17 mouse cellular contexts compared by ENCODE assay signal in the genomic region with DNA sequence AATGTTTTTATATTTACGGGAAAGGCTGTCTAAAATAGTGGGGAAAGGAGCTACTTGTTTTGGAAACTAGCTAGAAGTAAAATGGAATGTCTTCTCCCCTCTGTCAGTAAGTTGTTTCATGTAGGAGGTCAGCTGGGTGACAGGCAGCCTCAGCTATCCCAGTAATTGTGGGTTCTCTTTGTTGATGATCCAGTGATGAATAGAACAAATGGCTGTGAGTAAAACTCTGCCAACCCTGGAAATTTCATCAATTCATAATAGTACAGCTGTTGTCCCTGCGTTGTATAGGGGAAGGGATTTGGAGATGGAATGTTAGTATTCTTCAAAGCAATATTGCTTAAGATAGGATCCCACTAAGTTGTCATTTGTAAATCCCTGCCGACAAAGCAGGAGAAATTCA. TPM values are rescaled to one million over a fixed set of nuclear protein-coding genes. Genes with fewer than 3 reads are reported as not detected.
DNase-seq lines count a peak whose midpoint lies in the region; ATAC-seq and TF ChIP-seq lines count a peak whose summit lies in the region.
"Had no signal": no experiment of that assay in that cellular context is flagged by ENCODE, and none has a peak within 500 bp of the region (broad histone marks: within the 10 kb centered on the region; RNA-seq: fewer than 3 reads in every experiment).

No protein-coding gene starts in this region.

- TF ChIP-seq POLR2A in limb, embryonic 14.5 days (IDR thresholded peaks at IDR 0.05; ENCODE audit: borderline replicate concordance, extremely low read depth, insufficient read depth, insufficient read length) = no peak

- H3K9ac ChIP-seq in limb, embryonic 14.5 days (ENCODE audit: low read depth, low read length, severe bottlenecking) = no peak overlapping the region
- no peak overlapping the region for H3K9ac ChIP-seq in embryonic facial prominence, embryonic 15.5 days
- H3K9ac ChIP-seq: liver, embryonic 15.5 days; midbrain, embryonic 12.5 days had no signal

- no peak overlapping the region for H3K4me3 ChIP-seq in limb, embryonic 14.5 days (replicated peaks; ENCODE audit: low read length)
- no peak overlapping the region for H3K4me3 ChIP-seq in limb, embryonic 10.5 days
- no peak overlapping the region for H3K4me3 ChIP-seq in embryonic facial prominence, embryonic 15.5 days (replicated peaks)
- H3K4me3 ChIP-seq: liver, embryonic 15.5 days; midbrain, embryonic 12.5 days had no signal

- H3K4me1 ChIP-seq in limb, embryonic 14.5 days (ENCODE audit: control insufficient read depth, insufficient read depth, low read length) = no peaks in the 10 kb centered on the region; the same call in 1 of the 2 replicates
- H3K4me1 ChIP-seq in limb, embryonic 10.5 days = no peaks in the 10 kb centered on the region
- no peaks in the 10 kb centered on the region for H3K4me1 ChIP-seq in embryonic facial prominence, embryonic 15.5 days
- H3K4me1 ChIP-seq: liver, embryonic 15.5 days; midbrain, embryonic 12.5 days had no signal

- no peaks in the 10 kb centered on the region for H3K36me3 ChIP-seq in limb, embryonic 14.5 days (ENCODE audit: control insufficient read depth, insufficient read depth, low read length)
- H3K36me3 ChIP-seq in limb, embryonic 10.5 days = no peaks in the 10 kb centered on the region
- H3K36me3 ChIP-seq in embryonic facial prominence, embryonic 15.5 days = no peaks in the 10 kb centered on the region
- H3K36me3 ChIP-seq: liver, embryonic 15.5 days; midbrain, embryonic 12.5 days had no signal

- peak; percentile 25; the same call in 1 of the 2 replicates for ATAC-seq in frontal cortex, adult (ENCODE audit: low TSS enrichment)
- ATAC-seq in limb, embryonic 14.5 days (ENCODE audit: low FRiP score, low read depth) = no peak
- no peak for ATAC-seq in embryonic facial prominence, embryonic 15.5 days (ENCODE audit: insufficient number of reproducible peaks, low FRiP score, low TSS enrichment, low read depth)

- no peak for DNase-seq in frontal cortex, postnatal 25 days (ENCODE audit: low spot score in 2 of 2)
- peak; percentile 17 for DNase-seq in limb, embryonic 14.5 days (ENCODE audit: low spot score)
- DNase-seq in limb, embryonic 10.5 days (ENCODE audit: low spot score) = no peak
- peak; percentile 50 for DNase-seq in telencephalon, adult 2 months (ENCODE audit: low read depth, low spot score)
- no peak for DNase-seq in T-cell, adult 2 months (ENCODE audit: low spot score)
- DNase-seq: adrenal gland, postnatal 10 days; cerebellum, adult 8-10 months; heart, adult 18-20 months; heart, postnatal 4 days; left cerebral cortex, postnatal 4 days; lung, postnatal 4 days; spleen, adult 18-20 months; thymus, postnatal 36 days had no signal

- no peak overlapping the region for H3K4me2 ChIP-seq in limb, embryonic 14.5 days (replicated peaks; ENCODE audit: low read depth, low read length, severe bottlenecking)
- no peak overlapping the region for H3K4me2 ChIP-seq in embryonic facial prominence, embryonic 15.5 days (replicated peaks)
- H3K4me2 ChIP-seq: liver, embryonic 15.5 days; midbrain, embryonic 12.5 days had no signal

- no peaks in the 10 kb centered on the region for H3K9me3 ChIP-seq in limb, embryonic 14.5 days (ENCODE audit: control insufficient read depth, low read length)
- H3K9me3 ChIP-seq in limb, embryonic 10.5 days (replicated peaks) = no peaks in the 10 kb centered on the region
- no peaks in the 10 kb centered on the region for H3K9me3 ChIP-seq in embryonic facial prominence, embryonic 15.5 days (replicated peaks)
- H3K9me3 ChIP-seq: liver, embryonic 15.5 days; midbrain, embryonic 12.5 days had no signal

- 76% methylated on average over 3 of the region's 3 CpGs for WGBS in limb, embryonic 14.5 days
- WGBS in limb, embryonic 10.5 days = 92% methylated on average over 3 of the region's 3 CpGs
- 53% methylated on average over 3 of the region's 3 CpGs for WGBS in embryonic facial prominence, embryonic 15.5 days

- H3K27me3 ChIP-seq in limb, embryonic 14.5 days (ENCODE audit: control insufficient read depth, insufficient read depth, low read length) = no peaks in the 10 kb centered on the region
- no peaks in the 10 kb centered on the region for H3K27me3 ChIP-seq in limb, embryonic 10.5 days (ENCODE audit: low read depth, poor library complexity, severe bottlenecking)
- H3K27me3 ChIP-seq in embryonic facial prominence, embryonic 15.5 days = no peaks in the 10 kb centered on the region
- H3K27me3 ChIP-seq: liver, embryonic 15.5 days; midbrain, embryonic 12.5 days had no signal

- H3K27ac ChIP-seq in limb, embryonic 14.5 days (replicated peaks; ENCODE audit: low read depth, low read length) = no peak overlapping the region
- no peak overlapping the region for H3K27ac ChIP-seq in limb, embryonic 10.5 days
- peak overlapping the region; percentile 58; the same call in 1 of the 2 replicates for H3K27ac ChIP-seq in embryonic facial prominence, embryonic 15.5 days (replicated peaks)
- H3K27ac ChIP-seq: liver, embryonic 15.5 days; midbrain, embryonic 12.5 days had no signal

RNA-seq across cellular contexts. Expression of gene Map4, which starts 37.9 kb away (rescaled TPM):
- polyA plus RNA-seq in limb, embryonic 14.5 days (2012; rRNA removed) = 161 and 220 TPM in 2 replicates
- 76.1 and 76.6 TPM in 2 replicates for polyA plus RNA-seq in limb, embryonic 14.5 days (2014; fragmentation: Nextera tagmentation; extraction: Ambion mirVana)
- polyA plus RNA-seq in limb, embryonic 10.5 days (2016; fragmentation: Nextera tagmentation; extraction: Ambion mirVana) = 37.3 and 43.9 TPM in 2 replicates
- polyA plus RNA-seq in embryonic facial prominence, embryonic 15.5 days (2015; fragmentation: Nextera tagmentation; extraction: Ambion mirVana) = 80.1 and 82.4 TPM in 2 replicates

Comparison
In these comparisons a context has a peak if more than half of its experiments do, and no peak if none do; other contexts are left out.
1. DNase-seq: peak in limb, embryonic 14.5 days (single experiment) and telencephalon, adult 2 months (single experiment); none in frontal cortex, postnatal 25 days (0 of 2), limb, embryonic 10.5 days (single experiment) and T-cell, adult 2 months (single experiment).